Mouse (Mus musculus) cerebral cortex, adult 2 months (tissue): Measurements from ENCODE around the gene Efcab11.

ENCODE experiments used
- WGBS: fragments of 180-500 bp; shearing (Covaris S2); methylation state at CpG from one replicate; pipeline ENCODE4 v1.1.7; 2018; 5-methylcytosine and 5-hydroxymethylcytosine counted together

Gene Efcab11

GRCm38 (mm10) chr12:99671162-99671865 is 212.9 kb downstream of the Efcab11 start:
- WGBS, result 34% methylated on average over 12 of the region's 12 CpGs

GRCm38 (mm10) chr12:99670762-99671152 is 213.5 kb downstream of the Efcab11 start:
- WGBS, result 37% methylated on average over 7 of the region's 7 CpGs

- WGBS, result 50% methylated on average over 26 of the region's 26 CpGs
These were observed 214.1 kb downstream of the Efcab11 start for GRCm38 (mm10) chr12:99669976-99670761.

GRCm38 (mm10) chr12:99654991-99655880 is 229.0 kb downstream of the Efcab11 start:
- 85% methylated on average over 19 of the region's 19 CpGs for WGBS

GRCm38 (mm10) chr12:99652459-99652858 is 231.8 kb downstream of the Efcab11 start:
- WGBS, result 70% methylated on average over 6 of the region's 6 CpGs

GRCm38 (mm10) chr12:99649732-99650131 is 234.5 kb downstream of the Efcab11 start:
- WGBS, result 77% methylated on average over 2 of the region's 2 CpGs

GRCm38 (mm10) chr12:99648781-99649180 is 235.5 kb downstream of the Efcab11 start:
- WGBS, result 85% methylated on average over 2 of the region's 2 CpGs

- 89% methylated on average over 11 of the region's 11 CpGs for WGBS
These were observed 237.5 kb downstream of the Efcab11 start for GRCm38 (mm10) chr12:99646556-99647354.

- WGBS, result 96% methylated on average over 18 of the region's 18 CpGs
These were observed 238.8 kb downstream of the Efcab11 start for GRCm38 (mm10) chr12:99645418-99645817.

- 95% methylated on average over 37 of the region's 37 CpGs for WGBS
These were observed 239.3 kb downstream of the Efcab11 start for GRCm38 (mm10) chr12:99644966-99645365.
